Mouse (Mus musculus): ENCODE results near the gene Eef1akmt1.

Eef1akmt1 gene

DNA sequence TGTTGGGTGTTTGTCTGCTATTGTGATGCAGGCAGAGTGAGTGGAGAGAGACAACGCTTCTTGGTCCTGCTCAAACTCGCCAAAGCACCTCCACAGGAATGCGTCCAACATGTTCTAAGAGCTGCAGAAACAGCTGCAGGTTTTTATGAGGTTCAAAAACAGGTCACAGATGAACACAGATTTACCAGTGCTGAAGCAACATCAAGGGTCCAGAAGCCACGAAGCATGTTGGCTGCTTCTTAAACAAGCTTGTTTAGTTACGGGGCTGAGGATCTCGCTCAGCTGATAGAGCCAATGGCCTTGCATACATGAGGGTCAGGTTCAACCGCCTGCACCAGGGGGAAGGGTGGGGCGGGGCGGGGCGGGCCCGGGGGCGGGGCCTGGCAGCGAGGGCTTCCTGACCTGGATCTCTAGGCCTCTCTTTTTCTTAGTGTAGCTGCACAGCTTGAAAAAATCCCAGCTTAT is 24.8 kb downstream of the Eef1akmt1 start:
- no peak for DNase-seq (ENCODE audit: low spot score in 2 of 2)

- DNase-seq (ENCODE audit: low spot score in 2 of 2): no peak
These were observed 25.3 kb downstream of the Eef1akmt1 start for GRCm38 (mm10) chr14:57546131-57546530.

GRCm38 (mm10) chr14:57545526-57545925 is 25.9 kb downstream of the Eef1akmt1 start:
- DNase-seq (ENCODE audit: low spot score in 2 of 2): no peak

- DNase-seq (ENCODE audit: low spot score in 2 of 2): no peak
These were observed 27.9 kb downstream of the Eef1akmt1 start for GRCm38 (mm10) chr14:57543420-57544039.

DNA sequence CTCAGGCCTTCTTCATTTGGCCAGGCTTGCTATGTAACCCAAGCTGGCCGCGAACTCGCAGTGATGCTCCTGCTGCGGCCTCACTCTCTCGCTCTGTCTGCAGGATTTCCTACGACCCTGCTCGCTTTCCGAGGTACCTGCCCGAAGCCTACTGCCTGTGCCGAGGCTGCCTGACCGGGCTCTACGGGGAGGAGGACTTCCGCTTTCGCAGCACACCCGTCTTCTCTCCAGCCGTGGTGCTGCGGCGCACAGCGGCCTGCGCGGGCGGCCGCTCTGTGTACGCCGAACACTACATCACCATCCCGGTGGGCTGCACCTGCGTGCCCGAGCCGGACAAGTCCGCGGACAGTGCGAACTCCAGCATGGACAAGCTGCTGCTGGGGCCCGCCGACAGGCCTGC is 29.2 kb downstream of the Eef1akmt1 start:
- no peak for DNase-seq (ENCODE audit: low spot score in 2 of 2)

GRCm38 (mm10) chr14:57540683-57541082 is 30.7 kb downstream of the Eef1akmt1 start:
- no peak for DNase-seq (ENCODE audit: low spot score in 2 of 2)

DNA sequence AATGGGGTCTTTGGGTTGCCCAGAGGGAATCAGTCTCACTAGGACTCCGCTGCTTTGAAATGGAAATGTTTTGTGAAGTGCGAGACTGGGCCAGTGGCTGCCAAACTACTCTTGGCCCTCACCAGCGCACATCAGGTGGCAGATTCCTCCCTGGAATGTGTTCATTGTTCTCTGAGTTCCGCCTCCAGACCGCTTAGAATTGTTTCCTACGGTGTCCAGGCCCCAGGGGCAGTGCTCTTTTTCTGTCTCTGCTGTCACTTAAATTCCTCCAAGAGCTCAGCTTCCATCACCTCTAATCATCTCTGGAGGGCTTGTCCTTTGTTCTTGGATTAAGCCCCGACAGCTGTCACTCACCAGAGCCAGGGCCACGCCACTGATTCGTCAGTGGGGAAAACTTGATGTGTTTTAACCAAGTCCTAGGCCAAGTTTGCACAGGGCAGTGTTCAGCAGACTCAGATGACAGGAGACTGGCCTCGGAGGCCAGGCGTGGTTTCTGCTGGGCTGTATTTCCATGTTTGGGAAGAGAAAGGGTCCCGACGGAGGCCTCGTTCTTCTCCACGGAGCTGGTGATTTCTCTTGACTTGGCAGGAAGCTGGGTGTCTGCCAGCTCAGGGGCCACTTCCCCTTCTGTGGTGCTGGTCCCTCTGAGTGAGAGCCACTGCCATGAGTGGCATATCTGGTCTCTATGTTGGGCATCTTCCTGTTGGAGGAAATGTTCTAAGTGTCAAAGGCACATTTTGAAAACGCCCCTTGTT is 34.0 kb downstream of the Eef1akmt1 start:
- no peak for DNase-seq (ENCODE audit: low spot score in 2 of 2)

DNA sequence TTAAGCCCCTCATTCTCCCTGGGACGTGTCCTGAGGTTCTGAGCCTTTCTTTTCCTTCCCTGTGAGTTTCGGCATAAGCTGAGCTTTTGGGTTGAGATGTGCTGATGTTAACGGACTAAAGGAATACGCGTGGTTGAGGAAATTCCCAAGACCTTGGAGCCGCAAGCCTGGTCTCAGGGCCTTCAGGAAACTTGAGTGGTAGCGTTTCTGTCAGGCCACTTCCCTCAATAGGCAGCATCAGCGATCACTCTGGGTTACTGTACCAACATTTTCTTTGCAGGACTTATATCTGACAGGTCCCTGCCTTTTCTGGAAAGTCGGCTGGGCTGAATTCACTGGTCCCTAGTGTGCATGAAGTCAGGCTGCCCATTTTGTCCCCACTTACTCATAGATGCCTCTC is 34.6 kb downstream of the Eef1akmt1 start:
- no peak for DNase-seq (ENCODE audit: low spot score in 2 of 2)

- DNase-seq (ENCODE audit: low spot score in 2 of 2): no peak
These were observed 35.8 kb downstream of the Eef1akmt1 start for GRCm38 (mm10) chr14:57535646-57536045.

GRCm38 (mm10) chr14:57534961-57535360 is 36.5 kb downstream of the Eef1akmt1 start:
- DNase-seq (ENCODE audit: low spot score in 2 of 2): no peak

- no peak for DNase-seq (ENCODE audit: low spot score in 2 of 2)
These were observed 37.1 kb downstream of the Eef1akmt1 start for GRCm38 (mm10) chr14:57534346-57534745.

DNA sequence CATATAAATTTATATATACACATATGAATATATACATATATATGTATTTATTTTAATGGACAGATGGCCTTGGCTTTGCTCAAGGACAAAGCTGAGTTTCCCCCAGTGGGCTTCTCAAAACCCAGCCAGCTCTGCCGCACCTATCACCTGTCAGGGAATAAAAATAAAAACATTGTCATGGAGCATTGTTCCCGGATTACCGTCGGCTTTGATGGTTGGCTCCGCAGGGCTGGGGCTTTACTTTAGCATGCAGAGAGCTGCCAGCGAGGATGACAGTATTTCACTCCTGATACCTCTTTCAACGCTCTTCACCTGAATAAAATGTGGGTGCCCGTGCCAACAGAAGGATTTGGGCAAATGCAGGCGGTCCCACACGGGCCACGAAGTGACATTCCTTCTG is 37.6 kb downstream of the Eef1akmt1 start:
- DNase-seq (ENCODE audit: low spot score in 2 of 2): no peak

GRCm38 (mm10) chr14:57533214-57533613 is 38.2 kb downstream of the Eef1akmt1 start:
- no peak for DNase-seq (ENCODE audit: low spot score in 2 of 2)

- no peak for DNase-seq (ENCODE audit: low spot score in 2 of 2)
These were observed 38.8 kb downstream of the Eef1akmt1 start for GRCm38 (mm10) chr14:57532577-57532976.

DNA sequence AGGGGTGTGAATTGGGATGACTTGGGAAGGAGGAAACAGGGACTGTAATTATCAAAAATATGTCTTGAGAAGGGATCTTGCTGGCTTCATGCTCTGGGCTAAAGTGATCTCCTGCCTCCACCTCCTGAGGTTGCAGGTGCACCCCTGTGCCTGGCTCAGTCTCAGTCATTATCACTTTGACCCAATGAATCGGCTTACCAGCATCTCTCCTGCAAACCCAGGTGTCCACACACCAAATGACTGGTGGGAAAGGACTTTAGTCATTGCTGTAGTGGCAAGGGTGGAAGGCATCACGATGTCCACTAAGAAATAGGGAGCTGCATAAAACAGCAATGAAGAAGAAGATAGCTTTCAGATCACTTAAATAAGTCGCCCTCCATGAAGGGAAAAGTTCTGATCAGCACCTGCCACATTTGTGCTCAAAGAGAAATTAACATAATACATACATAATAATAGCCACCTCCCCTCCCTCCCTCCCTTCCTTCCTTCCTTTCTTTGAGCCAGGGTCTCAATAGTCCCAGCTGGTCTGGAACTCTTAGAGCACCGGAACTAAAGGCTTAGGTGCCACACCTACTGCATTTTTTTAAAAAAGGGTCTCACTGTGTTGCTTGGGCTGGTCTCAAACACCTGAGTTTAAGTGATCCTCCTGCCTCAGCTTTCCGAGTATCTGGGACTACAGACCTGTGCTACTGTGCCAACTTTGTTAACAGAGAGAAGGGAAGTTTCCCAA is 41.5 kb downstream of the Eef1akmt1 start:
- DNase-seq (ENCODE audit: low spot score in 2 of 2): no peak

- peak in 1 of 2 experiments; percentile 51 for DNase-seq (ENCODE audit: low spot score in 2 of 2)
These were observed 42.2 kb downstream of the Eef1akmt1 start for GRCm38 (mm10) chr14:57529086-57529785.

DNA sequence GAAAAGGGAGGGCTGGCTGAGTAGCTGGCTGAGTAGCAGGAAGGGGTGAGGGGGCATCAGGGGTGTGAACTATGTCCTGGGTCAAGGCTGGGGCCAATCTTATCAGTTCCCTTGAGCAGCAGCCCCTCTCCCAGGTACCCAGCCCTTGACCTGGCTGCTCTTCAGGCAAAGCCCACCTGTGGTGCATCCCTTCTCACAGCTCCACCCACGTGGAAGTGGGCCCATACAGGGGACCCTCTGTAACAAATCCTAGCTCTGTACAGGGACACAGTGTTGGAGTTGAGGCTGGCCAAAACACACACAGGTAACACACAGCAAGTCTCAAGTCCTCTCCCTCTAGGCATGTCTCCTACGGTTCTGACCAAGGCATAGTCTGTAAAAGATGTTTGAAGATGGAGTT is 43.8 kb downstream of the Eef1akmt1 start:
- DNase-seq (ENCODE audit: low spot score in 2 of 2): no peak

GRCm38 (mm10) chr14:57527122-57527521 is 44.3 kb downstream of the Eef1akmt1 start:
- no peak for DNase-seq (ENCODE audit: low spot score in 2 of 2)

DNA sequence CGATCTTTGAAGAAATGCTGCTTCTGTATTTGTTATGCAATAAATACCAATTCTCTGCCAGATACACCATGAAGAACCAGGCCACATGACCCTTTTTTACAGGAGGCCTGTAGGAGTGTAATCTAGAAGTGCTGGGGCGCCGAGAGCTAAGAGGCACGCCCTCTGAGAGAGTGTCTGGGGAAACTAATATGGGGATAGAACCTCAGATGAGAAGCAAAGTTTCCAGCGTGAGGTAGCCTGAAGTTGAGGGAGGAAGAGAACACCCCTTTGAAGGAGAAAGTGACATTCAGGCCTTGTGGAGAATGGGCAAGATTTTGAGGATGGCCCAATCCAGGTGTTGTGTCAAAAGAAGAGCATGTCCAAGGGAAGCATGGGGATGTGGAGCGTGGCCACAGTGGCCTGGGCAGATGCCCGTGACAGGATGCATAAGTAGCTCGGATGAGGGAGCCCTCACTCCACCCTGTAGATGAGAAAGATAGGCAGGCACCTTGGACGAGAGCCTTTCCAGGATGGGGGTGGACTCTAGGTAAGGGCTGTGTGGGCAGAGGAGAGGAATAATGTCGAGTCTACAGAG is 45.3 kb downstream of the Eef1akmt1 start:
- DNase-seq (ENCODE audit: low spot score in 2 of 2): no peak

DNA sequence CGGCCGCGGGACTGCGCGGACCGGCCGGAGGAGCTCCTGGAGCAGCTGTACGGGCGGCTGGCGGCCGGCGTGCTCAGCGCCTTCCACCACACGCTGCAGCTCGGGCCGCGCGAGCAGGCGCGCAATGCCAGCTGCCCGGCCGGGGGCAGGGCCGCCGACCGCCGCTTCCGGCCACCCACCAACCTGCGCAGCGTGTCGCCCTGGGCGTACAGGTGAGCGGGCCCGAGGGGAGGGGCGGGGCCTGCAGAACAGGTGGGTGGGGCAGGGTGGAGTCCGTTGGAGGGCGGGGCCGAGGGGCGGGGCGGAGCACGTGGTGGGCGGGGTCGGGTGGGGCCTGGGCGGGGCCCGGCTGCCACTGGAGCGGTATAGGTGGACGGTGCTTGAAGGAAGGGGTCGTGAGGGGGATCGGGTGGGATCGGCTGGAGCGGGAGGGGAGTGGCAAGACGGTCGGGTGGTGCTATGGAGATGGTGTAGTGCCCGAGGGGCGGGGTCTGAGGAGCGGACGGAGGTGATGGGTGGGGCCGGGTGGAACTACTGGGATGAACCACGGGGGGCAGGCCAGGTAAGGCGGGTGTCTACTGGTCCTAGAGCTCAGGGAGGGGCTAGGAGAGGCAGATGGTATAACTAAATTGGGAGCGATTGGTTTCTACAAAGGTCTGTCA is 45.9 kb downstream of the Eef1akmt1 start:
- peak in 1 of 2 experiments; percentile 63 for DNase-seq (ENCODE audit: low spot score in 2 of 2)
